Mouse (Mus musculus) Patski (cell line): ENCODE results near the gene Dlgap5. TPM values are rescaled to one million over a fixed set of nuclear protein-coding genes. Genes with fewer than 3 reads are reported as not detected.

Source experiments
- ATAC-seq: fragments of 100-300 bp; one replicate; pipeline ENCODE4 v1.8.0; 2021
- CTCF ChIA-PET: fragments of 350-600 bp; sonication (Branson Sonifier 250); formaldehyde crosslinking; loops from one replicate; lab custom pipeline; 2022; ENCODE audit warnings: inconsistent platforms; lab: Charles Lee
- POLR2A ChIA-PET: fragments of 350-600 bp; sonication (Branson Sonifier 250); formaldehyde crosslinking; loops from one replicate; lab custom pipeline; 2022; ENCODE audit warnings: antibody characterized with exemption, inconsistent platforms; lab: Charles Lee
- DNase-seq: peaks from one replicate; pipeline ENCODE4 v3.0.0-alpha.2; 2011; ENCODE audit warnings: low read depth, low spot score
- H3K27me3 ChIP-seq: fragments of 371-371 bp; one replicate; pipeline ENCODE4 v1.5.1; 2021
- CTCF ChIP-seq: fragments of 100-300 bp; IDR thresholded peaks from one replicate; pipeline ENCODE4 v1.5.1; 2021
- in situ Hi-C: fragments of 300-500 bp; cut with MboI; formaldehyde crosslinking; loops from 3 replicates; pipeline ENCODE4 v1.11.1; 2018; ENCODE audit warnings: low pct_unique_long_range_greater_than_20kb, mixed read lengths
- polyA plus RNA-seq: library from polyadenylated mRNA; unstranded; gene quantifications from one replicate; pipeline ENCODE4 v1.2.3, GENCODE M21; 2021

The Dlgap5 gene
- polyA plus RNA-seq, 1 experiment from 2014 or later, result 38.3 TPM

- peak; percentile 97 for DNase-seq
- no peak for TF ChIP-seq CTCF
- peak; percentile 89 for ATAC-seq
- POLR2A ChIA-PET, result no interaction called here
- in situ Hi-C loops, result no loop called here
- CTCF ChIA-PET, result interaction anchor here (1.0 to 1.4 kb wide), 3 partner anchors 11 to 37 kb away, joined by 3 to 4 read pairs (median 3); no protein-coding TSS in a partner anchor
- no peaks in the 10 kb centered on the region for H3K27me3 ChIP-seq
Observed at GRCm38 (mm10) chr14:47371689-47372088, 46.5 kb downstream of the Dlgap5 start.

GRCm38 (mm10) chr14:47370790-47371189, 47.4 kb downstream of the Dlgap5 start:
- ChIA-PET CTCF (interaction anchor here (0.9 to 1.4 kb wide), 5 partner anchors 11 to 36 kb away, joined by 3 to 4 read pairs (median 4); no protein-coding TSS in a partner anchor), POLR2A (interaction anchor here (0.6 kb wide), 1 partner anchor 26 kb away, joined by 3 read pairs; no protein-coding TSS in a partner anchor)
- no peak for TF ChIP-seq CTCF
- no peak for DNase-seq
- in situ Hi-C loops, result no loop called here
- no peaks in the 10 kb centered on the region for H3K27me3 ChIP-seq
- no peak for ATAC-seq

- CTCF ChIA-PET, result interaction anchor here (0.9 to 1.3 kb wide), 3 partner anchors 19 to 35 kb away, joined by 4 read pairs; no protein-coding TSS in a partner anchor
- no peak for ATAC-seq
- in situ Hi-C loops, result no loop called here
- no peak for TF ChIP-seq CTCF
- H3K27me3 ChIP-seq, result no peaks in the 10 kb centered on the region
- no peak for DNase-seq
- POLR2A ChIA-PET, result interaction anchor here (1.1 kb wide), 1 partner anchor 10 kb away, joined by 3 read pairs; no protein-coding TSS in a partner anchor
Observed at GRCm38 (mm10) chr14:47369741-47370140, 48.5 kb downstream of the Dlgap5 start.

GRCm38 (mm10) chr14:47367461-47367860, 50.7 kb downstream of the Dlgap5 start, which contains the start of gene Lgals3:
Gene Lgals3, plus strand, starts transcription at chr14:47367751.
- no peak for DNase-seq
- no peak for TF ChIP-seq CTCF
- ATAC-seq, result no peak
- CTCF ChIA-PET, result interaction anchor here (0.9 to 1.5 kb wide), 2 partner anchors 8 to 9 kb away, joined by 3 to 5 read pairs; no protein-coding TSS in a partner anchor
- no peaks in the 10 kb centered on the region for H3K27me3 ChIP-seq
- POLR2A ChIA-PET, result interaction anchor here (0.7 kb wide), 1 partner anchor 62 kb away, joined by 4 read pairs; no protein-coding TSS in a partner anchor
- in situ Hi-C loops, result no loop called here

GRCm38 (mm10) chr14:47366881-47367321, 51.3 kb downstream of the Dlgap5 start:
- ChIA-PET CTCF (no interaction called here), POLR2A (interaction anchor here (0.7 kb wide), 1 partner anchor 62 kb away, joined by 4 read pairs; no protein-coding TSS in a partner anchor)
- DNase-seq (no peak), ATAC-seq (no peak)
- in situ Hi-C loops, result no loop called here
- no peaks in the 10 kb centered on the region for H3K27me3 ChIP-seq
- no peak for TF ChIP-seq CTCF

GRCm38 (mm10) chr14:47364742-47365449, 53.3 kb downstream of the Dlgap5 start:
- DNase-seq (no peak), ATAC-seq (no peak)
- ChIA-PET POLR2A (no interaction called here), CTCF (no interaction called here)
- in situ Hi-C loops, result no loop called here
- H3K27me3 ChIP-seq, result no peaks in the 10 kb centered on the region
- TF ChIP-seq CTCF, result no peak

GRCm38 (mm10) chr14:47361899-47362298, 56.3 kb downstream of the Dlgap5 start:
- in situ Hi-C loops, result no loop called here

GRCm38 (mm10) chr14:47361418-47361817, 56.8 kb downstream of the Dlgap5 start:
- no peak for ATAC-seq
- CTCF ChIA-PET, result no interaction called here

More at GRCm38 (mm10) chr14:47361899-47362298, 56.3 kb downstream of the Dlgap5 start:
- TF ChIP-seq CTCF, result no peak
- ChIA-PET POLR2A (no interaction called here), CTCF (no interaction called here)
- ATAC-seq (no peak), DNase-seq (no peak)
- no peaks in the 10 kb centered on the region for H3K27me3 ChIP-seq

GRCm38 (mm10) chr14:47359610-47360009, 58.6 kb downstream of the Dlgap5 start:
- in situ Hi-C loops, result no loop called here
- POLR2A ChIA-PET, result no interaction called here
- no peaks in the 10 kb centered on the region for H3K27me3 ChIP-seq
- ATAC-seq (no peak), DNase-seq (no peak)
- CTCF ChIA-PET, result interaction anchor here (1.5 to 1.7 kb wide), 3 partner anchors 9 to 36 kb away, joined by 3 to 5 read pairs (median 4); no protein-coding TSS in a partner anchor
- no peak for TF ChIP-seq CTCF

More at GRCm38 (mm10) chr14:47361418-47361817, 56.8 kb downstream of the Dlgap5 start:
- POLR2A ChIA-PET, result no interaction called here
- TF ChIP-seq CTCF, result no peak
- DNase-seq, result no peak
- no peaks in the 10 kb centered on the region for H3K27me3 ChIP-seq
- in situ Hi-C loops, result no loop called here

GRCm38 (mm10) chr14:47356622-47357021, 61.6 kb downstream of the Dlgap5 start:
- no peak for ATAC-seq

More at GRCm38 (mm10) chr14:47356622-47357021, 61.6 kb downstream of the Dlgap5 start:
- TF ChIP-seq CTCF, result no peak
- in situ Hi-C loops, result no loop called here
- H3K27me3 ChIP-seq, result no peaks in the 10 kb centered on the region
- DNase-seq, result no peak
- ChIA-PET POLR2A (no interaction called here), CTCF (no interaction called here)
